Mouse (Mus musculus): ENCODE data around the gene Clec4a3. TPM values are rescaled to one million over a fixed set of nuclear protein-coding genes. Genes with fewer than 3 reads are reported as not detected.

The Clec4a3 gene
- polyA plus RNA-seq, 1 experiment from 2014 or later = 0.61 TPM

Other genes with a start within 250 kb of the Clec4a3 start
- 0.49 and 0.86 TPM in 2 replicates for gene Nanog, start 245.0 kb upstream of the Clec4a3 start, polyA plus RNA-seq (2016; fragmentation: Nextera tagmentation; extraction: Ambion mirVana)
- 26.6 and 27.7 TPM in 2 replicates for gene Slc2a3, start 150.9 kb upstream of the Clec4a3 start, polyA plus RNA-seq (2016; fragmentation: Nextera tagmentation; extraction: Ambion mirVana)
- 7.8 and 8.4 TPM in 2 replicates for gene Foxj2, start 132.6 kb upstream of the Clec4a3 start, polyA plus RNA-seq (2016; fragmentation: Nextera tagmentation; extraction: Ambion mirVana)
- gene C3ar1, start 96.4 kb upstream of the Clec4a3 start, polyA plus RNA-seq (2016; fragmentation: Nextera tagmentation; extraction: Ambion mirVana) = 1.4 and 1.7 TPM in 2 replicates
- gene Necap1, start 78.0 kb upstream of the Clec4a3 start, polyA plus RNA-seq (2016; fragmentation: Nextera tagmentation; extraction: Ambion mirVana) = 63.0 and 63.4 TPM in 2 replicates
- 0.22 and 0.23 TPM in 2 replicates for gene Clec4a1, start 30.7 kb upstream of the Clec4a3 start, polyA plus RNA-seq (2016; fragmentation: Nextera tagmentation; extraction: Ambion mirVana)
- not detected in 2 replicates for gene Clec4a4, start 37.9 kb downstream of the Clec4a3 start, polyA plus RNA-seq (2016; fragmentation: Nextera tagmentation; extraction: Ambion mirVana)
- not detected in 2 replicates for gene Clec4b1, start 97.4 kb downstream of the Clec4a3 start, polyA plus RNA-seq (2016; fragmentation: Nextera tagmentation; extraction: Ambion mirVana)
- 0.28 and 1.4 TPM in 2 replicates for gene Clec4a2, start 153.9 kb downstream of the Clec4a3 start, polyA plus RNA-seq (2016; fragmentation: Nextera tagmentation; extraction: Ambion mirVana)
- gene Clec4b2, start 220.4 kb downstream of the Clec4a3 start, polyA plus RNA-seq (2016; fragmentation: Nextera tagmentation; extraction: Ambion mirVana) = not detected in 2 replicates